Mouse (Mus musculus): ENCODE measurements around the gene Ranbp9. TPM values are rescaled to one million over a fixed set of nuclear protein-coding genes. Genes with fewer than 3 reads are reported as not detected.
A peak's percentile ranks its signal among the peaks of the same experiment; 100 is the strongest.

Ranbp9 gene
- polyA plus RNA-seq, 1 experiment from 2014 or later: 8.2 TPM

DNA sequence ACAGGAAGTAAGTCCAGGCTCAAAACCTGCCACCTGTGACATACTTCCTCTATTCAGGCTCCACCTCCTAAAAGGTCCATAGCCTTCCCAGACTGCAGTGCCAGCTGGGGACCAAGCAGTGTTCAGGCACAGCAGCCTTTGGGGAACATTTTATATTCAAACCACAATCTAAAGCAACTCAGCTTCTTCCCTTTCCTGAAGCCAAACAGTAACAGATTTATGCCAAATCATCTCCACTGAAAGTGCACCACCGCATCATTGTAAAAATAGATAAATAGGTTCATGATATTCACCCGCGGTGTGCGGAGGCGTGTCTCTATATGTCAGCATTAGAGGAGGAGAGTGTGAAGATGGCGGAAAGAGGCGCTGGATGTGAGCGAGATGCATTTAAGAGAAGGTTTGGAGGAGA is 33.9 kb upstream of the Ranbp9 start:
- Histone ChIP-seq H3K27ac (no peak overlapping the region), H3K27me3 (no peaks in the 10 kb centered on the region), H3K4me3 (replicated peaks) (no peak overlapping the region), H3K4me2 (no peak overlapping the region), H3K36me3 (no peaks in the 10 kb centered on the region), H3K4me1 (no peaks in the 10 kb centered on the region), H3K9ac (no peak overlapping the region), H3K9me3 (replicated peaks) (no peaks in the 10 kb centered on the region)
- ATAC-seq (replicated peaks; ENCODE audit: low FRiP score): no peak
- WGBS: 74% methylated on average over 8 of the region's 8 CpGs

DNA sequence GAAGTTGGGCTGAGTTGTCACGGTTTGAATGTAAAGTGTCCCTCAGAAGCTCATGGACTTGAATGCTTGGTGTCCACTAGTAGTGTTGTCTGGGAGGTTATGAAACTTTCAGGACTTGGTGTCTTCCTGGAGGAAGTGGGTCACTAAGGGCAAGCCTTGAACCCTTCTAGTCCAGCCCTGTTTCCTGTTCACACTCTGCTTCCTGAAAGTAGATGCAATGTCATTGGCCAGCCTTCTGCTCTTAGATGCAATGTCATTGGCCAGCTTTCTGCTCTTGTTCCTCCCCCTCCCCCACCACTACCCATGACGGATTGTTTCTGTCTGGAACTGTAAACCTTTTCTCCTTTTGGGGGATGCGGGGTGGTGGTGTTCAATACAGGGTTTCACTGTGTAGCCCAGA is 31.7 kb upstream of the Ranbp9 start:
- WGBS: 78% methylated on average over 3 of the region's 3 CpGs
- no peaks in the 10 kb centered on the region for H3K4me1 ChIP-seq
- H3K27me3 ChIP-seq: no peaks in the 10 kb centered on the region
- H3K9me3 ChIP-seq (replicated peaks): no peaks in the 10 kb centered on the region
- no peak for ATAC-seq (replicated peaks; ENCODE audit: low FRiP score)
- no peak overlapping the region for H3K4me2 ChIP-seq
- H3K9ac ChIP-seq: no peak overlapping the region
- H3K4me3 ChIP-seq (replicated peaks): no peak overlapping the region
- H3K36me3 ChIP-seq: no peaks in the 10 kb centered on the region
- H3K27ac ChIP-seq: no peak overlapping the region

DNA sequence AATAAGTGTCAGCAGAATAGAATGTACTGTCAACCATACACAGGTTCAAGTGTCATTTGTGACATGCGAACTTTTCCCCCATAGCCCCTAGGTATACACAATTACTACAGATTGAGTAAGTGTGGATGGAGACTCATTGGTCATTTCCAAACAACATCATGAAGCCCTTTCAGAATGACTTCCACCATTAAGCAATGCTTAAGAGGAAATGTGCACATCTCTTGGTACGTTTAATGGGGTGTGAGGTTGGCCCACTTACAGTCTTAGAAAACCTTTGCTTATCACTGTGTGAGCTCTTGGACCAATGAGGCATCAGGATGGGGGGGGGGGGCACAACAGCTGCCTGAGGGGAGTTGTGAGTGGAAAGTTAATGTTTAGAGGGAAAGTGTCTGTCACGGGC is 24.7 kb upstream of the Ranbp9 start:
- WGBS: 94% methylated on average over 3 of the region's 3 CpGs
- Histone ChIP-seq H3K9ac (no peak overlapping the region), H3K36me3 (no peaks in the 10 kb centered on the region), H3K9me3 (replicated peaks) (no peaks in the 10 kb centered on the region), H3K27ac (no peak overlapping the region), H3K4me2 (no peak overlapping the region), H3K27me3 (no peaks in the 10 kb centered on the region), H3K4me1 (peaks cover 18% of the 10 kb centered on the region), H3K4me3 (replicated peaks) (no peak overlapping the region)
- ATAC-seq (replicated peaks; ENCODE audit: low FRiP score): no peak

DNA sequence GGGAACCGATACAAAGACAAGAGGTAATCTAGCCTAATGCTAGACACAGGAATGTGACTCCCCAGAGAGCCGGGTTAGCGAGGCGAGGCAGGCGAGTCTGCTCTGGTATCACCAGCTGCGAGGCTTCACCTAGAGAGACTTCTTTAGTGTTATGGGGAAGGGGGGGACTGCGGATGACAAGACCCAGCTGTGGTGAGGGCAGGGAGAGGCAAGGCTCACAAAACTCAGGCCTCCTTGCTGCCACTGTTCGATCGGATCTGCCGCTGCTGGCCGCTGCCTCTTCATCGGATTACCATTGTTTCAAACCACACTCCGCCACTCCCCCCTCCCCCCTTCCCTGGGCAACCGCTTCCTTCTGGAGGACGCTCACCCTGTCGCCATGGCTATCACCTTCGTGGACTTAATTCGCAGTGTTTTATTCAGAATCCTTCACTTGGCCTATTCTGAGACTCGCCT is 22.3 kb upstream of the Ranbp9 start:
- no peaks in the 10 kb centered on the region for H3K9me3 ChIP-seq (replicated peaks)
- H3K4me1 ChIP-seq: peaks cover 31% of the 10 kb centered on the region
- no peaks in the 10 kb centered on the region for H3K36me3 ChIP-seq
- H3K9ac ChIP-seq: no peak overlapping the region
- peak overlapping the region; percentile 81 for H3K27ac ChIP-seq
- WGBS: 2% methylated on average over 19 of the region's 19 CpGs
- H3K27me3 ChIP-seq: no peaks in the 10 kb centered on the region
- peak overlapping the region; percentile 26 for H3K4me3 ChIP-seq (replicated peaks)
- peak; percentile 95 for ATAC-seq (replicated peaks; ENCODE audit: low FRiP score)
- H3K4me2 ChIP-seq: peak overlapping the region; percentile 59

DNA sequence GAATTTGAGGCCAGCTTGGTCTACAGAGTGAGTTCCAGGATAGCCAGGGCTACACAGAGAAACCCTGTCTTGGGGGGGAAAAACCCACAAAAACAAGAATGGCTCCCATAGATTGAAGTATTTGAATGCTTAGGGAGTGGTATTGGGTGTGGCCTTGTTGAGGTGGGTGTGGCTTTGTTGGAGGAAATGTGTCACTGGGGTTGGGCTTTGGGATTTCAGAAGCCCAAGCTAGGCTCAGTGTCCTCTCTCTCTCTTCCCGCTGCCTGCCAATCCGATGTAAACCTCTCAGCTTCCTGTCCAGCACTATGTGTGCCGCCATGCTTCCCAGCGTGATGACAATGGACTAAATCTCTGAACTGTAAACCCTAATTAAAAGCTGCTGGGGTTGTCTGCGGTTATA is 20.5 kb upstream of the Ranbp9 start:
- Histone ChIP-seq H3K27ac (no peak overlapping the region), H3K9ac (no peak overlapping the region), H3K4me3 (replicated peaks) (no peak overlapping the region), H3K27me3 (no peaks in the 10 kb centered on the region), H3K9me3 (replicated peaks) (no peaks in the 10 kb centered on the region), H3K36me3 (no peaks in the 10 kb centered on the region), H3K4me2 (no peak overlapping the region), H3K4me1 (peaks cover 36% of the 10 kb centered on the region)
- no peak for ATAC-seq (replicated peaks; ENCODE audit: low FRiP score)
- WGBS: 89% methylated on average over 5 of the region's 5 CpGs

DNA sequence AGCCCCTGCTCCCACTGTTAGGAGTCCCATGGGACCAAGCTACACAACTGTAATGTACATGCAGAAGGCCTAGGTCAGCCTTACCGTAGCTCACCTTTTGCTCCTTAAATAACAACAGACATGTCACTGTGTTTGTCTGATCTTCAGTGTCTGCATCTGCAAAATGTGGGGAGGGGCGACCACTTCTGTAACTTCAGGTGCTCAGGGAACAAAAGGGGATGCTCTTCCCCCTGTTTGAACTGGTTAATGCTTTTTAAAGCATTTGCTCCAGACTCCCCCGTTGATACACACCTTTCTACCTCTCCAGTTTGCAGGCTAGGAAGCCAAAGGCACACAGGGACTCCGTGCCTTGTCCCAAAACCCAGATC is 19.4 kb upstream of the Ranbp9 start:
- no peaks in the 10 kb centered on the region for H3K27me3 ChIP-seq
- ATAC-seq (replicated peaks; ENCODE audit: low FRiP score): no peak
- WGBS: 93% methylated on average over 4 of the region's 4 CpGs
- H3K9me3 ChIP-seq (replicated peaks): no peaks in the 10 kb centered on the region
- H3K4me1 ChIP-seq: peaks cover 39% of the 10 kb centered on the region
- H3K36me3 ChIP-seq: no peaks in the 10 kb centered on the region
- H3K27ac ChIP-seq: no peak overlapping the region
- no peak overlapping the region for H3K9ac ChIP-seq
- no peak overlapping the region for H3K4me2 ChIP-seq
- no peak overlapping the region for H3K4me3 ChIP-seq (replicated peaks)

DNA sequence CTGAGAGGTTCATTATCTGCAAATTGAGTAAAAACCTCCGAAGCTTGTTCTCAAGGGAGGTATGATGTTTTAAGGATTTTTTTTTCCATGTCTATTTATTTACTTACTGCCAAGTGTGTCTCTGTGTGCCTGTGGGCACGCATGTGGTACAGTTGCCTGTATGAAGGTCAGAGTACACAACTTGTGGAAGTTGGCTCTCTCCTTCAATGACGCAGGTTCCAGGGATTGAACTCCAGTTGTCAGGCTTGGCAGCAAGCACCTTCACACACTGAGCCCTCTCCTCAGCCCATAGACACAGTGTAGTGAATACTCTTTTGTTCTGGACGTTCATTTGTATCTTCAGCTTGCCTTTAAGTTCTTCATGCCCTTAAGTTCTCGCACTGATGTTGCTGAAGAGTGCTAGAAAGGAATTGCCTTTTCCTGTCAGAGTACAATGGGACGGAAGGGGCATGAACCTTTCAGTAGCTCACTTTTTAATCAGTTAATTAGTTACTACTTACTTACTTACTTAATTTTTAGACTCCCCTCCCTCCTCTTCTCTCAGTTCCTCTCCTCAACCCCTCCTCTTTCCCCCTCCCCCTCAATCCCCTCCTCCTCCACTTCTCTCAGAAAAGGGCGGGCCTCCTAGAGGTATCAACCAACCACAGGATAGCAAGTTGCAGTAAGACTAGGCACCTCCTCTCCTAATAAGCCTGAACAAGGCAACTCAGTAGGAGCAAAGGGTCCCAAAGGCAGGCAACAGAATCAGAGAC is 18.8 kb upstream of the Ranbp9 start:
- Histone ChIP-seq H3K4me1 (peaks cover 39% of the 10 kb centered on the region), H3K36me3 (no peaks in the 10 kb centered on the region), H3K4me2 (no peak overlapping the region), H3K9me3 (replicated peaks) (no peaks in the 10 kb centered on the region), H3K4me3 (replicated peaks) (no peak overlapping the region), H3K27ac (no peak overlapping the region), H3K9ac (no peak overlapping the region), H3K27me3 (no peaks in the 10 kb centered on the region)
- WGBS: 67% methylated on average over 7 of the region's 7 CpGs
- ATAC-seq (replicated peaks; ENCODE audit: low FRiP score): no peak

DNA sequence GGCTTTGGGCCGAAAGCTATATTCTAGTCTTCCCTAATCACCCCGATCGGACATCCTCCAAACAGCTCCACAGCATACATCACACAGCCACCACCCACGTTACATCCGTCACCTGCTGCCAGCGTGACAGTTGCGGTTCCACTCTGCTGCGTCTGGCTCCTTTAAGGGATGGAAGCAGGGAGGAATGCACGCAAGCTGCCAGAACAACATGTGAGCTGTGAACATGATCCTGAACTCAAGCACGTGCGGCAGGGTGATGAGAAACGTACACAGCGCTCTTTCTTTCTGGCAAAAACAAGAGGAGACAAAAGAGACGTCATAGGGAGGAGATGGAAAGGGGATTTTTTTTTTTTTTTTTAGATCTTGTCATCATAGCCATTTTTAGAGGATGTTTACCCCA is 17.8 kb upstream of the Ranbp9 start:
- H3K4me1 ChIP-seq: peaks cover 34% of the 10 kb centered on the region
- no peak overlapping the region for H3K27ac ChIP-seq
- no peak overlapping the region for H3K4me3 ChIP-seq (replicated peaks)
- H3K36me3 ChIP-seq: no peaks in the 10 kb centered on the region
- 36% methylated on average over 14 of the region's 14 CpGs for WGBS
- H3K9me3 ChIP-seq (replicated peaks): no peaks in the 10 kb centered on the region
- no peak overlapping the region for H3K9ac ChIP-seq
- peak overlapping the region; percentile 31; the same call in 1 of the 2 replicates for H3K4me2 ChIP-seq
- no peaks in the 10 kb centered on the region for H3K27me3 ChIP-seq
- no peak for ATAC-seq (replicated peaks; ENCODE audit: low FRiP score)

DNA sequence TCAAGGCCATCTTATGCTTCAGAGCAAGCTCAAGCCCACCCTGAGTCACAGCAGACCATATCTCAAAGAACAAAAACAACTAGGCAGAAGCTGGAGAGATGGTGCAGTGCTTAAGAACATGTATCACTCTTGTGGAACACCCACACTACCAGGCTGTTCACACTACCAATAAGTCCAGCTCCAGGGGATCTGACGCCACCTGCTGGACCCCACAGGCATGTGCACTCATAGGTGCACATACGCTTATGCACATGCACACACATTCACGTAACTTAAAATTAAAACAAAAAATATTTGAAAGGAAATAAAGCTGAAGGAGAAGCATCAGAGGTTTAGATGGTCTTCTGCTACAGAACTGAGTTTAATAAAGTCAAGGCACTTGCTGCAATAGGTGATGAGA is 16.7 kb upstream of the Ranbp9 start:
- Histone ChIP-seq H3K27ac (no peak overlapping the region), H3K4me1 (peaks cover 27% of the 10 kb centered on the region), H3K36me3 (no peaks in the 10 kb centered on the region), H3K27me3 (no peaks in the 10 kb centered on the region), H3K4me3 (replicated peaks) (no peak overlapping the region), H3K9ac (no peak overlapping the region), H3K9me3 (replicated peaks) (no peaks in the 10 kb centered on the region), H3K4me2 (no peak overlapping the region)
- 94% methylated on average over 3 of the region's 3 CpGs for WGBS
- ATAC-seq (replicated peaks; ENCODE audit: low FRiP score): no peak

DNA sequence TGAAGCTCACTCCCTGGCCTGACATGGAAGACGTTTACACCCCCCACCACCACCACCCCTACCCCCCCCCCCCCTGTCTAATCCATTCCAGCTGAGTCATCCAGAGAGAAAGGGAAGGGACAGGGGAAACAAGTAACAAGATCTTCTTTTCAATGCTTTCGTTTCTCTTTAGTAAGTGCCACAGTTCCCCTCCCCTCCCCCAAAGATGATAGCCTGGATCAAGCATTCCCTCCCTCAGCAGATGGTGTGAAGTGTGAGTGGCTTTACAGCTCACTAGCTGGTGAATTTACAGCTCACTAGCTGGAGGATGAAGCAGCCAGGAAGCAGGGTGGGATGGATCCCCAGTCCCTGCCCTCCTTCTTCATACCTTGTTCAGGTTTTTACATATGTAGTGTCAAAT is 15.6 kb upstream of the Ranbp9 start:
- H3K4me1 ChIP-seq: peaks cover 24% of the 10 kb centered on the region
- H3K4me3 ChIP-seq (replicated peaks): no peak overlapping the region
- WGBS: 3% methylated on average over 2 of the region's 2 CpGs
- no peaks in the 10 kb centered on the region for H3K9me3 ChIP-seq (replicated peaks)
- H3K4me2 ChIP-seq: no peak overlapping the region
- no peaks in the 10 kb centered on the region for H3K27me3 ChIP-seq
- H3K36me3 ChIP-seq: no peaks in the 10 kb centered on the region
- no peak overlapping the region for H3K27ac ChIP-seq
- ATAC-seq (replicated peaks; ENCODE audit: low FRiP score): 0 out of 2 replicates have a peak, but pooled peaks have one; percentile 17
- H3K9ac ChIP-seq: no peak overlapping the region

DNA sequence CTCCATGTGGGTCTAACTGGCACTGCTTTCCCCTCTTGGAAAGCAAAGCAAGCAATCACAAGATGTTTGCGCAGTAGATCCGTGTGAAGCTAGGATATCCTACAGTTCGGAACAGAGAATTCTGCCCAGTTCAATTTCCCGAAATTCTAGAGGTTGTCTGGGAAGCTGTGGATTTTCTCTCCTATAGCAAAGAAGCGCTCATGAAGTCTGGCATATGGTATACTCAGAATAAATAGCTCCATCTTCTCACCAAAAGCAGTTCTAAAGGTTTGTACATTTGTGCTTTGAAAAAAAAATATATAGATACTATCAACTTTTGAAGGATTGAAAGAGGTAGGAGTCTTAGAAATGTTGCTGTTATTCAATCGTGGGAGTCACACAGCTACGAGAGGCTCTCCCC is 14.6 kb upstream of the Ranbp9 start:
- H3K27me3 ChIP-seq: no peaks in the 10 kb centered on the region
- no peak overlapping the region for H3K4me2 ChIP-seq
- H3K9me3 ChIP-seq (replicated peaks): 0 out of 2 replicates have a peak, but pooled peaks cover under 1% of the 10 kb centered on the region
- no peak overlapping the region for H3K4me3 ChIP-seq (replicated peaks)
- 84% methylated on average over 7 of the region's 7 CpGs for WGBS
- H3K9ac ChIP-seq: no peak overlapping the region
- no peak for ATAC-seq (replicated peaks; ENCODE audit: low FRiP score)
- no peak overlapping the region for H3K27ac ChIP-seq
- H3K36me3 ChIP-seq: no peaks in the 10 kb centered on the region
- H3K4me1 ChIP-seq: peaks cover 24% of the 10 kb centered on the region

DNA sequence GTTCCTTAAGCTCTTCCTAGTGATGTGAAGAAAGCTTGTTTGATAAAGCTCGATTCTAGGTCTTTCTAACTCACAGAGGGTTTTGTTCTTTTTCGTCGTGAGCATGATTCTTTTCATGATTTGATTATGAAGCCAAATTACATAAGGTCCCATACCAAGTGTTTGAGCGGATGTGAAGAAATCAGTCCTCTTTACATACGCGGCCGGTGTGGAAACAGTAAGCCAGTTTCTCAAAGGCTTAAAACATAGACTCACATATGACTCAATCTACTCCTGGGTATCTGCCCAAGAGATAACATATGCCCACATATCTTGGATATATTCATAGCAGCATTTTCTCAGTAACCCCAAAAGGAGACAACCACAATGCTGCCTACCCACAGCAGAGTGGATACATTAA is 12.6 kb upstream of the Ranbp9 start:
- no peak overlapping the region for H3K4me2 ChIP-seq
- no peak overlapping the region for H3K27ac ChIP-seq
- peaks cover 13% of the 10 kb centered on the region for H3K4me1 ChIP-seq
- no peak overlapping the region for H3K4me3 ChIP-seq (replicated peaks)
- 92% methylated on average over 7 of the region's 7 CpGs for WGBS
- H3K36me3 ChIP-seq: no peaks in the 10 kb centered on the region
- 0 out of 2 replicates have a peak, but pooled peaks cover 3% of the 10 kb centered on the region for H3K9me3 ChIP-seq (replicated peaks)
- no peak overlapping the region for H3K9ac ChIP-seq
- ATAC-seq (replicated peaks; ENCODE audit: low FRiP score): no peak
- no peaks in the 10 kb centered on the region for H3K27me3 ChIP-seq

DNA sequence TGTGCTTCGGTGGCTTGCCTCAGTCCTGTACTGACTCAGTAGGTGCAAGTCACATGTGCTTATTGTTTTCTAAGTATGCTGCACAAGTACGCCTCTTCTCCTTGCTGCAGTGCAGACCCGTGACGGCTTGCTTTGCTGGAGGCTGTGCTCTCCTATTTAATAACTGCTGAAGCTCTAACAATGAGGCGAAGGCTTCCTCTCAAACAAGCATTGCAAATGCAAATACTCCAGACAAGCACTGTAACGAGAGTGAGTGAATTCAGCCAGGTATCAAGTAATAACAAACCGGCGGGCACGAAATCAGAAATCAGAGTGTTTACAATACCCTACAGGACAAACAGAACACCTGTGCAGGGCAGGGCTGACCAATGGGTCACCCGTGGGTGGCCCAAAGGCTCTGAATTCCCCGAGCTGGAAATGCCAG is 12.0 kb upstream of the Ranbp9 start:
- H3K36me3 ChIP-seq: no peaks in the 10 kb centered on the region
- H3K4me1 ChIP-seq: peaks cover 10% of the 10 kb centered on the region
- H3K27me3 ChIP-seq: no peaks in the 10 kb centered on the region
- 0 out of 2 replicates have a peak, but pooled peaks cover 3% of the 10 kb centered on the region for H3K9me3 ChIP-seq (replicated peaks)
- no peak overlapping the region for H3K4me2 ChIP-seq
- WGBS: 63% methylated on average over 11 of the region's 11 CpGs
- no peak overlapping the region for H3K4me3 ChIP-seq (replicated peaks)
- 0 out of 2 replicates have a peak overlapping the region, but pooled peaks have one; percentile 3 for H3K27ac ChIP-seq
- no peak for ATAC-seq (replicated peaks; ENCODE audit: low FRiP score)
- no peak overlapping the region for H3K9ac ChIP-seq
